Mouse (Mus musculus) gastrocnemius, adult 2 months (tissue): ENCODE data around the gene Zdhhc9. TPM values are rescaled to one million over a fixed set of nuclear protein-coding genes. Genes with fewer than 3 reads are reported as not detected.

Experiments used
- DNase-seq: peaks from one replicate; pipeline ENCODE4 v3.0.0; 2022
- H3K27ac ChIP-seq: fragments of 200-600 bp; 2 replicates; pipeline ENCODE4 v1.8.1; 2022; ENCODE audit warnings: mild to moderate bottlenecking
- H3K4me3 ChIP-seq: fragments of 200-600 bp; 2 replicates; pipeline ENCODE4 v1.8.1; 2022; ENCODE audit warnings: mild to moderate bottlenecking, moderate library complexity
- CTCF ChIP-seq: fragments of 200-600 bp; IDR thresholded peaks from 2 replicates; pipeline ENCODE4 v1.8.1; 2022; ENCODE audit warnings: antibody characterized with exemption, mild to moderate bottlenecking, moderate library complexity
- intact Hi-C: fragments of 180-260 bp; cut with DNase I; formaldehyde crosslinking; loops from one replicate; pipeline ENCODE4 v1.15.1; 2025
- total RNA-seq, 2 experiments: library from RNA; stranded (reverse); gene quantifications; 2 replicates each; pipeline ENCODE4 v1.2.3; 2021

Zdhhc9 gene
- total RNA-seq, 2 experiments from 2014 or later = 7.6 to 9.0 TPM

- DNase-seq = no peak
- Histone ChIP-seq H3K27ac (no peak overlapping the region), H3K4me3 (no peak overlapping the region)
- intact Hi-C loops = no loop called here
- no peak for TF ChIP-seq CTCF
Measured at GRCm38 (mm10) chrX:48202995-48203394, 5.7 kb downstream of the Zdhhc9 start.

DNA sequence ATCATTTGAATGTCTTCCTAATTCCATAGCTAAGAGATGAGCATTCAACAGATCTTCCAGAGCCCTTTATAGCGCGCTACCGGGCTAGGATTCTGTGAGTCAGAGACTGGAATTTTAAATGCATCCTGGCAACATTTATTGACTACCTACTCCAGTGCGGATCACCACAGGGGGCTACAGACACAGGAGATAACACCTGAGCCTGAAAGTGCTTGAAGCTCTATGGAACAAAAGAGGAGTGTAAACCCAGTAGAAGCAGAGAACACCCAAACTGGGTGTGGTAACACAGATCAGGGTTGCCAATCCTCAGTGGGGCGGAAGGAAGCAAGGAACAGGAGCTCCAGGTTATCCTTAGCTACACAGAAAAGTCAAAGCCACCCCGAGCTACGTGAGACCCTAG lies 6.2 kb downstream of the Zdhhc9 start:
- intact Hi-C loops = no loop called here
- Histone ChIP-seq H3K27ac (no peak overlapping the region), H3K4me3 (no peak overlapping the region)
- no peak for DNase-seq
- no peak for TF ChIP-seq CTCF

GRCm38 (mm10) chrX:48201973-48202372 lies 6.7 kb downstream of the Zdhhc9 start:
- intact Hi-C loops = no loop called here
- Histone ChIP-seq H3K27ac (no peak overlapping the region), H3K4me3 (no peak overlapping the region)
- no peak for TF ChIP-seq CTCF
- no peak for DNase-seq

DNA sequence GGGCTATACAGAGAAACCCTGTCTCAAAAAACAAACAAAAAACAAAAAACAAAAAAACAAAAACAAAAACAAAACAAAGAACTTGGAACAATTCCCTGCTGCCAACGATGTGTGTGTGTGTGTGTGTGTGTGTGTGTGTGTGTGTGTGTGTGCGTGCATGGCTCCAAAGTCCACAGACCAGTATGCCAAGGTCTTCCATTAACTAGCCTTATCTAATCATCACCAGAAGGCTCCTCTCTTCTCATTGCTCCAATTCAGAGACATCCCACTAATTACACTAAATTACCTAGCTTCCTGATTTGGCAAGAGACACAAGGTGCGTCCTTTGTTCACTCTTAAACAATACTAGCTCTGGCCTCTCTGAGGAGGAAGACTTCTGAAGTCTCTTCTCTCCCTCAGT lies 8.0 kb downstream of the Zdhhc9 start:
- no peak for TF ChIP-seq CTCF
- Histone ChIP-seq H3K4me3 (no peak overlapping the region), H3K27ac (no peak overlapping the region)
- no peak for DNase-seq
- intact Hi-C loops = no loop called here

- H3K27ac ChIP-seq = no peak overlapping the region
- DNase-seq = no peak
- H3K4me3 ChIP-seq = no peak overlapping the region
- intact Hi-C loops = no loop called here
- no peak for TF ChIP-seq CTCF
Measured at GRCm38 (mm10) chrX:48199026-48199425, 9.7 kb downstream of the Zdhhc9 start.

DNA sequence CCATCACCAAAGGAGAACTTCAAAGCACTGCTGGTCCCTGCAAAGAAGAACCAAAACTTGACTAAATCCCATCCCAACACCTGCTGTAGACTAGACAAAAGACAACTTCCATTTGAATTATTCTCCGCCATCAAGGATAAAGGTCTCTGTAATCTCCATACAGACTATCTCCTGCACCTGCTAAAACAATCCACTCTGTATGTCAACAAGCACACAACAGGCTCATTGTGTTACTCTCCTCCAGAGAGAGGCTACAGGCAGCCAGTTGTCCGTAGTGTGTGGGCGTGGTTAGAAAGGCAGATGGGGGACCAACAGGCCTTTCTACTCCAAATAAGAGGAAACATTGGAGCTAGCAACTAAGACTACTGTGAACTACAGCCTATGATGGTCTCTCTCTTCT lies 10.8 kb downstream of the Zdhhc9 start:
- no peak for DNase-seq
- no peak for TF ChIP-seq CTCF
- H3K27ac ChIP-seq = no peak overlapping the region
- intact Hi-C loops = no loop called here
- H3K4me3 ChIP-seq = no peak overlapping the region

DNA sequence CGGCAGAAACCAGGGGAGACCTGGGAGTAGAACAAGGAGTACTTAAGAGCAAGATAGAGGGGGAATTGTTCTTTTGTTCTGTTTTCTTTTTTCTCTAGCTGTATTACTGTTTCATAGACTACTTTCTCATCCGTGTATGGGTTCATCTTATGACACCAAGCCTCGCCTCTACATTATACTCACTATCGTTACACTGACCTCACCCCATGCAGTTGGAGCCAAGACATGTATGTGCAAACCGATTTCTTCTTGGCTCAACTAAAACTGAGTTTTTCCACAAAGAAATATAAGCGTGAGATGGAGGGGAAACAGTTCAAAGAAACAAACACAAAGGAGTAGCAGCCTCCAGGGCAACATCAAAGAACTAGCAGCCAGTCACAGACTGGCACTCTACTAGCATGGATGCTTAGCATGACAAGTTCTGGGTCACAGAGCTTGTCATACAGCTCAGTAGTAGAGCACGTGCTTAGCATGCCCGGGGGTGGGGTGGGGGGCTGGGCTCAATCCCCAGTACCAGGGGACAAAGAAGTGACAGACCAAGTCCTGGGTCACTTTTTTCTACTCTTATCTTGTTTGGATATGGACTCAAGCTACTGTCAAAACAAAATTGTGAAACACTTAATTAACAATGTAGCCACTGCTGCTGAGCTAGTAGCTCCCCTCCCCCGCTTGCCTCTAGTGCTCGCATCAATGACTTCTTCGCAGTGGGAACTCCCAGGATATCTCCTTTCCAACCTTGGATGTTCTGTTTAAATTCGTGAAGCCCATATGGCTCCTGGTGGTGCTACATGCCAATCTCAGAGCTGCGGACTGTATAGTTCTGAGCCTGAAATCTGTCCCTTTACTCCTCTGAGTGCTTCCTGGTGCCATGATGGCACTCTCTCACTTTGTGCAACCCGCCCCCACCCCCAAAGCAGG lies 15.2 kb downstream of the Zdhhc9 start:
- intact Hi-C loops = no loop called here
- DNase-seq = no peak
- TF ChIP-seq CTCF = no peak
- no peak overlapping the region for H3K27ac ChIP-seq
- no peak overlapping the region for H3K4me3 ChIP-seq

DNA sequence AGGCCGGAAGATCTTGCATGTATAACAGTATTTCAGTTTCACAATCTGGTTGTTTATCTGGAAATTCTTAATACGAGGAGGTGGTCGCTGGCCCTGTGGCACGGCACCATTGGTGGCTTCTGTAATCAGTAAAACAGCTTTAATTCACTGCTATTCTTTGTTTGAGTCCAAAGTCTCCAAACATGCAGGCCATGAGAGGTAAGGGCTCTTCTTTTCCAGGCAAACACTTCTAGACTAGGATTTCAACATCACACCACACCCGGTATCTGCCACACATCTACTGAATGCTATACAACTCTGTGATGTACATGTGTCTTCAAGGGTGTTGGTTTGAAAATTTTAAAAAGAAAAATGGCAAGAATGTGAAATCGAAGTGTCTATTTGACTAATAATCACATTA lies 17.4 kb downstream of the Zdhhc9 start:
- no peak for DNase-seq
- Histone ChIP-seq H3K4me3 (no peak overlapping the region), H3K27ac (no peak overlapping the region)
- intact Hi-C loops = no loop called here
- no peak for TF ChIP-seq CTCF

- intact Hi-C loops = no loop called here
Measured at GRCm38 (mm10) chrX:48184703-48185102, 24.0 kb downstream of the Zdhhc9 start.

DNA sequence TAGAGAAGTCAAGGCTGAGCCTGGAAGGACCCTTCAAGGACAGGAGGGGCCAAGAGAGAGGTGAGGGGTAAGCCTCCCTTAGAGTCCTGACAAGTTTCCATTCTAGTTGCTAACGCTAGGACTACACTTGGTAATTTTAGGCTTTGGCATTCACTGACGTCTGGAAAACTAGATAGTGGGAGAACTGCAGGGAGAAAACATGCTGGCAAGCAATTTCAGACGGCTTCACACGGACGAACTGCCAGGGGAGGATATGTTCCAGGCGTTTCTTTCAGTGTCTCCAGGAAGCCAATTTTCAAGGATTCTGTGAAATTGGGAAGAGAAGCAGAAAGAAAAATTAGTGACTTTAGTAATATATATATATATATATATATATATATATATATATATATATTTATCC lies 26.8 kb downstream of the Zdhhc9 start:
- no peak for DNase-seq
- intact Hi-C loops = no loop called here
- Histone ChIP-seq H3K4me3 (no peak overlapping the region), H3K27ac (no peak overlapping the region)
- TF ChIP-seq CTCF = no peak

More at GRCm38 (mm10) chrX:48184703-48185102, 24.0 kb downstream of the Zdhhc9 start:
- Histone ChIP-seq H3K4me3 (no peak overlapping the region), H3K27ac (no peak overlapping the region)
- no peak for TF ChIP-seq CTCF
- no peak for DNase-seq

- TF ChIP-seq CTCF = no peak
- no peak for DNase-seq
- no peak overlapping the region for H3K4me3 ChIP-seq
- no peak overlapping the region for H3K27ac ChIP-seq
- intact Hi-C loops = no loop called here
Measured at GRCm38 (mm10) chrX:48170368-48170767, 38.3 kb downstream of the Zdhhc9 start.

GRCm38 (mm10) chrX:48169892-48170291 lies 38.8 kb downstream of the Zdhhc9 start:
- TF ChIP-seq CTCF = no peak
- intact Hi-C loops = no loop called here
- H3K4me3 ChIP-seq = no peak overlapping the region
- DNase-seq = no peak
- H3K27ac ChIP-seq = no peak overlapping the region

DNA sequence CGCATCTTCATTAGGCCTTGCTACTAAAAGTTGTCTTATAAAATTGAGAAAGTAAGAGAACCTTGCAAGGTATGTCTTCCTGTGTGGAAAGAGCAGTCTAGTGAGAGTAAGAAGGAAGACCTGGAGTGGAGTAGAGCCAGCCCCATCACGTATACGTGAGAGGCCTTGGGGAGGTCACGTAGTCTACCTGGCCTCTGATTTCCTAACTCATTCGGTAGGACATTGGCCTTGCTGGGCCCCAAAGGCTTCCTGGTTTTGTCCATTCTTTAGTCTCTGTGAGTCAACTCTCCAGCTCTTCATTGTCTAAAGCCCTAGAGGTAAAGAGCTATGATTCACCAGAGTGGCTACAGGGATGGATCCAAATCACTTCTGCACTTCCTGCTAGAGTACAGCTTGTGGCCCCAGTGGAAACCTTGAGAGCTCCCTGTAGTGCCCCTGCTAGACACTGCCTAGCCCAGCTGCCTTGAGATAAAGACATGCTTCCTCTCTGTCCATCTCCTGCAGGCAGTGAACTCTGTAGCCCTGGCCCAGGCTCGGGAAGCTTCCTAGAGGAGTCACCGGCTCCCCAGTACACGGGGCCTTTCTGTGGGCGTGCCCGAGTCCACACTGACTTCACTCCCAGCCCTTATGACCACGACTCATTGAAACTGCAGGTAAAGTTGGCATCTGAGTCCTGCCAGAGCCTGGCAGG lies 50.3 kb downstream of the Zdhhc9 start:
- no peak for DNase-seq
- intact Hi-C loops = no loop called here
- no peak for TF ChIP-seq CTCF
- H3K4me3 ChIP-seq = no peak overlapping the region
- no peak overlapping the region for H3K27ac ChIP-seq
